Mouse (Mus musculus) ovary, adult 18-20 months (tissue): ENCODE results near the gene H2-Q10.

Source experiments
- DNase-seq: peaks from one replicate; pipeline ENCODE4 v3.0.0; 2022; ENCODE audit warnings: low spot score, mixed read lengths

H2-Q10 gene

GRCm38 (mm10) chr17:35514756-35515155, 44.9 kb downstream of the H2-Q10 start:
- DNase-seq: no peak

DNA sequence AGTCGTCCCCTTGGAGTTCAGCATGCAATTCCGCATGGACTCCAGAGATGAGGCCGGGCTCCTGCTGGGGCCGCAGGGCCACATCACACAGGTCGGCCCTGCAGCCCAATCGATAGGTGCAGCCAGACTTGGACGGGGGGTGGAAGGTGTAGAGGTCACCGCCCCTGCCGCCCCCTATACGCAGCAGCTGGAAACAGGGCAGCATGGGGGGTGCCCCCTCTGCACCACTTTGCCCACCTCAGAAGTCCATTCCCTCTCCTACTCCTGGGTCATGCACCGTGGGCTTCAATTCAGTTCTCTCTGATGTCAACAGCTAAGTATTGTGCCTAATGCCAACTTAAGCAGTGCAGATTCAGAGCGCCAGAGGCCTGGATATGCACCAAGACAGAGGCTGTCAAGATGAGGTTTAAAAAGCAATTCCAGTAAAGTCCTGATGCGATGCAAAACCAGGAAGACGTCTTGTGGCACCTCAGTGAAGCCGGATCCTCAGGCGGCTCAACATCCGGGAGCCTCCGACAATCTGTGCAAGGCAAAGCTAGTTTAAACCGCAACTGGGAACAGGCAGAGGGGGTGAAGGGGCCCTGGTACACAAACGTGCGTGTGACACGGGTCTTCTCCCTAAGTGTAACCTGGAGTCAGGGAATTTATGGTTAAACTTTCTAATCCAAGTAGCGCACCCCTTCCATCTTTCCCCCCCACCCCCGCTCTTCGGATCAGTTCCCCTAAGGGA, 46.2 kb downstream of the H2-Q10 start:
- DNase-seq: no peak

- DNase-seq: peak; percentile 99
These were observed 47.0 kb downstream of the H2-Q10 start, which contains the start of the genes Tcf19 and Cchcr1 for GRCm38 (mm10) chr17:35516652-35517500. Tcf19 (minus strand) TSS chr17:35516824. Cchcr1 (plus strand) TSS chr17:35517100.

DNA sequence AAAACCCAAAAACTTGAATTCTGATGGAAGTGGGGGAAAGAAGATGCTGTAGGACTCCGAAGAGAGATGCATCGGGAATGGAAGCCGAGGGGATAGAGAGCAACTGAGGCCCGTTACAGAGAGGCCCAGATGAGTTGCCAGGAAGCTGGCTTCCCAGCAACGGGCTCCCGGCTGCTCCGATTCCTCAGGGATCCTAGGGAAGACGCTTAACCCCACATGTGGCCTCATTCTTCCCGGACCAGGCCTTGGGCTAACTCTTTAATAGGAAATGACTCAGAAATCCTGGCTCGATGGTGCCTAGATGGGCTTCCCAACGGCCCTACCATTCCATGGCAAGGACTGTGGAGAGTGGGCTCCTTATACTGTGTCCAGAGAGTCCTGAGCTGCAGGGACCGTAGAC, 47.6 kb downstream of the H2-Q10 start:
- DNase-seq: no peak
